Comparison of ENCODE assay signal across 8 mouse cellular contexts in genomic region chr1:51915576-51916156, GRCm38 (mm10). TPM values are rescaled to one million over a fixed set of nuclear protein-coding genes. Genes with fewer than 3 reads are reported as not detected.
DNase-seq lines count a peak whose midpoint lies in the region; ATAC-seq and TF ChIP-seq lines count a peak whose summit lies in the region.

Gene Myo1b (minus strand): TSS chr1:51916071.

- peak within 1 kb of the TSS; percentile 67 for H3K4me2 ChIP-seq in hindbrain, postnatal 0 days (ENCODE audit: low read depth, low read length)
- peak within 1 kb of the TSS; percentile 50 for H3K4me2 ChIP-seq in limb, embryonic 11.5 days (ENCODE audit: low read depth, severe bottlenecking)

- under 1% methylated on average over 63 of the region's 79 CpGs for WGBS in hindbrain, postnatal 0 days
- under 1% methylated on average over 75 of the region's 79 CpGs for whole genome bisulfite sequencing in limb, embryonic 11.5 days
- under 1% methylated on average over 73 of the region's 79 CpGs for WGBS in midbrain, embryonic 10.5 days

- ATAC-seq in cerebellum, adult (ENCODE audit: insufficient number of reproducible peaks, low FRiP score, low TSS enrichment), result peak; percentile 26; the same call in 1 of the 2 replicates
- ATAC-seq in hindbrain, postnatal 0 days, result peak; percentile 83
- ATAC-seq in limb, embryonic 11.5 days (ENCODE audit: insufficient number of reproducible peaks, low FRiP score, low TSS enrichment, low read depth), result peak; percentile 79

- peak within 1 kb of the TSS; percentile 58 for H3K9ac ChIP-seq in hindbrain, postnatal 0 days (replicated peaks; ENCODE audit: low read length)
- peak within 1 kb of the TSS; percentile 99 for H3K9ac ChIP-seq in limb, embryonic 11.5 days (ENCODE audit: low read length)

- no peaks in the 10 kb centered on the region for H3K36me3 ChIP-seq in hindbrain, postnatal 0 days (ENCODE audit: insufficient read depth, low read length)
- H3K36me3 ChIP-seq in limb, embryonic 11.5 days (ENCODE audit: control insufficient read depth, insufficient read depth, low read length), result no peaks in the 10 kb centered on the region
- H3K36me3 ChIP-seq in midbrain, embryonic 10.5 days, result peaks cover 8% of the 10 kb centered on the region; the same call in 1 of the 2 replicates

- no peak for DNase-seq in cerebellum, adult 11-12 months
- DNase-seq in cerebellum, postnatal 25 days, result peak; percentile 52 to 64
- DNase-seq in gastrocnemius, postnatal 25 days, result peak; percentile 69
- DNase-seq in hindbrain, postnatal 0 days (ENCODE audit: low spot score), result peak; percentile 49
- peak; percentile 82 for DNase-seq in limb, embryonic 11.5 days (ENCODE audit: low spot score)
- peak; percentile 72 for DNase-seq in midbrain, embryonic 10.5 days (ENCODE audit: low spot score)
- DNase-seq in spleen, postnatal 10 days (ENCODE audit: low spot score in 2 of 2), result peak; percentile 16 to 28

- TF ChIP-seq CTCF in hindbrain, postnatal 0 days (IDR thresholded peaks at IDR 0.05; ENCODE audit: low read depth), result peak; percentile 21; the same call in 1 of the 2 replicates

- H3K4me3 ChIP-seq in hindbrain, postnatal 0 days (ENCODE audit: low read length), result peak within 1 kb of the TSS; percentile 52
- peak within 1 kb of the TSS; percentile 93 for H3K4me3 ChIP-seq in limb, embryonic 11.5 days (ENCODE audit: low read depth, low read length)
- H3K4me3 ChIP-seq in midbrain, embryonic 10.5 days, result peak within 1 kb of the TSS; percentile 76

- H3K27ac ChIP-seq in hindbrain, postnatal 0 days, result peak within 1 kb of the TSS; percentile 69
- peak within 1 kb of the TSS; percentile 93 for H3K27ac ChIP-seq in limb, embryonic 11.5 days (replicated peaks; ENCODE audit: low read depth, low read length)
- peak within 1 kb of the TSS; percentile 97 for H3K27ac ChIP-seq in midbrain, embryonic 10.5 days (replicated peaks)

- H3K4me1 ChIP-seq in hindbrain, postnatal 0 days (ENCODE audit: insufficient read depth, low read length), result no peaks in the 10 kb centered on the region
- H3K4me1 ChIP-seq in limb, embryonic 11.5 days (ENCODE audit: control insufficient read depth, insufficient read depth, low read length), result peaks cover 6% of the 10 kb centered on the region; the same call in 1 of the 2 replicates
- peaks cover 38% of the 10 kb centered on the region for H3K4me1 ChIP-seq in midbrain, embryonic 10.5 days

- no peaks in the 10 kb centered on the region for H3K27me3 ChIP-seq in hindbrain, postnatal 0 days (ENCODE audit: insufficient read depth, low read length)
- H3K27me3 ChIP-seq in limb, embryonic 11.5 days (ENCODE audit: control insufficient read depth, insufficient read depth, low read length), result no peaks in the 10 kb centered on the region
- peaks cover 19% of the 10 kb centered on the region for H3K27me3 ChIP-seq in midbrain, embryonic 10.5 days (ENCODE audit: low read depth, poor library complexity, severe bottlenecking)

- H3K9me3 ChIP-seq in hindbrain, postnatal 0 days (ENCODE audit: low read length), result no peaks in the 10 kb centered on the region
- H3K9me3 ChIP-seq in limb, embryonic 11.5 days (ENCODE audit: control insufficient read depth, low read length), result no peaks in the 10 kb centered on the region
- no peaks in the 10 kb centered on the region for H3K9me3 ChIP-seq in midbrain, embryonic 10.5 days (replicated peaks)

RNA-seq across cellular contexts. Expression of gene Myo1b, which starts in this region (rescaled TPM):
- total RNA-seq in gastrocnemius, postnatal 25 days (2021), result 10 to 100 TPM; 10.7 to 14.6 TPM
- total RNA-seq in hindbrain, postnatal 0 days (2014; rRNA removed), result 20.3 and 27.9 TPM in 2 replicates
- polyA plus RNA-seq in hindbrain, postnatal 0 days (2015; fragmentation: Nextera tagmentation; extraction: Ambion mirVana), result 44.7 and 45.2 TPM in 2 replicates
- polyA plus RNA-seq in limb, embryonic 11.5 days (2014; fragmentation: Nextera tagmentation; extraction: Ambion mirVana), result 110 and 122 TPM in 2 replicates
- polyA plus RNA-seq in midbrain, embryonic 10.5 days (2016; fragmentation: Nextera tagmentation; extraction: Ambion mirVana), result 73.0 and 78.9 TPM in 2 replicates

Comparison
In these comparisons a context has a peak if more than half of its experiments do, and no peak if none do; other contexts are left out.
1. ATAC-seq: peak in every context shown above with its lines; median percentile 83 in hindbrain, postnatal 0 days; 79 in limb, embryonic 11.5 days; 26 in cerebellum, adult.